Mouse (Mus musculus) embryonic facial prominence, embryonic 10.5 days (tissue): ENCODE data around the gene Amotl2. TPM values are rescaled to one million over a fixed set of nuclear protein-coding genes. Genes with fewer than 3 reads are reported as not detected.

ENCODE experiments used
- DNase-seq: peaks from one replicate; pipeline ENCODE4 v3.0.0-alpha.2; 2017; ENCODE audit warnings: low spot score
- H3K27ac ChIP-seq: fragments of 300-500 bp; sonication (generic); replicated peaks from 2 replicates; pipeline ENCODE4 v1.5.1; 2016; ENCODE audit warnings: mild to moderate bottlenecking
- H3K27me3 ChIP-seq: fragments of 300-500 bp; sonication (generic); replicated peaks from 2 replicates; pipeline ENCODE4 v1.6.1; 2016; ENCODE audit warnings: low read depth, mild to moderate bottlenecking; ENCODE audit not compliant: poor library complexity, severe bottlenecking
- H3K36me3 ChIP-seq: fragments of 300-500 bp; sonication (generic); replicated peaks from 2 replicates; pipeline ENCODE4 v1.6.1; 2016; ENCODE audit warnings: mild to moderate bottlenecking, moderate library complexity
- H3K4me1 ChIP-seq: fragments of 300-500 bp; sonication (generic); 2 replicates; pipeline ENCODE4 v1.6.1; 2016
- H3K4me3 ChIP-seq: fragments of 300-500 bp; sonication (generic); 2 replicates; pipeline ENCODE4 v1.5.1; 2016; ENCODE audit warnings: mild to moderate bottlenecking, moderate library complexity
- H3K9me3 ChIP-seq: fragments of 300-500 bp; sonication (generic); 2 replicates; pipeline ENCODE4 v1.6.1; 2016; ENCODE audit warnings: mild to moderate bottlenecking
- WGBS: fragments of 180-500 bp; shearing (Covaris S2); methylation state at CpG from one replicate; pipeline ENCODE4 v1.1.7; 2016; 5-methylcytosine and 5-hydroxymethylcytosine counted together
- polyA plus RNA-seq: library from polyadenylated mRNA; unstranded; fragments of >200 nt; fragmentation: Nextera tagmentation; extraction: Ambion mirVana; gene quantifications from 2 replicates; pipeline ENCODE4 v1.2.1, GENCODE M21; 2016

The Amotl2 gene
- polyA plus RNA-seq = 61.4 and 64.0 TPM in 2 replicates

DNA sequence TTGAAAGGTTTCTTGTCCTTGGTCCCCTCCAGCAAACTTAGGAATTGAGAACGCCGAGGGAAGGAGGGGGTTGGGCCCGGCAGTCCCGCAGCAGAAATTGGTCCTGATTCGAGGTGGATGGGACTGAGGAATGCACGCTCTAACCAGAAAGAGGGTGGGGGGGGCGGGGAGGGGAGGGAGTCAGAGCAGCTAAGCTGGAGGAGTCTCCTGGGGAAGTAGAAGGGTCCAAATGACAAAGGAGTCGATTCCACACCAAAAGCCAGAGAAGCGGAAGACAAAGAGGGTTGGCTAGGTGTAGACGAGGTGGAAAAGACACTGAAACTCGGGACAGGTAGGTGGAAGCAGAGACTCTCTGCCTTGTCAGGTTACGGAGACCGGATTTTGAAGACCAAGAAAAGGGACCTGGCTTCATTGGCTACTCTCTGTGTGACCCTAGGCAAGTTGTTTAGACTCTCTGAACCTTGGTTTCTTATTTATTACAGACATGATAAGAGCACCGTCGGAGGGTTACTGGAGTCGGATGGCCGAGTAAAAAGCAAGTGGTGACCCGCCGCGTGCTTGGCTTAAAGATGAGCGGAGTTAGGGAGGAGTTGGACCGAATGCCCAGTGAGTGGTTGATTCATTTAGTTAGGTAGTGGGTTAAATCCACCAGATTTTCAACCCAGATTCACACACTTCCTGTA lies at the start of gene Amotl2:
Gene Amotl2, plus strand, starts transcription at position 192 of the 683 bp plus-strand sequence.
- peaks cover 4% of the 10 kb centered on the region; the same call in 1 of the 2 replicates for H3K27me3 ChIP-seq
- DNase-seq = peak; percentile 59
- WGBS = 2% methylated on average over 22 of the region's 22 CpGs
- H3K27ac ChIP-seq = peak within 1 kb of the TSS; percentile 99
- H3K9me3 ChIP-seq = no peaks in the 10 kb centered on the region
- H3K4me1 ChIP-seq = peaks cover 66% of the 10 kb centered on the region
- H3K36me3 ChIP-seq = peaks cover 19% of the 10 kb centered on the region
- peak within 1 kb of the TSS; percentile 87 for H3K4me3 ChIP-seq

GRCm38 (mm10) chr9:102668115-102668514 lies 48.4 kb upstream of the Amotl2 start:
- no peaks in the 10 kb centered on the region for H3K36me3 ChIP-seq
- 31% methylated on average over 6 of the region's 6 CpGs for WGBS
- H3K27me3 ChIP-seq = 0 out of 2 replicates have a peak, but pooled peaks cover 12% of the 10 kb centered on the region
- H3K27ac ChIP-seq = peak overlapping the region; percentile 61
- H3K9me3 ChIP-seq = no peaks in the 10 kb centered on the region
- H3K4me1 ChIP-seq = peaks cover 41% of the 10 kb centered on the region
- peak; percentile 72 for DNase-seq
- no peak overlapping the region for H3K4me3 ChIP-seq

GRCm38 (mm10) chr9:102668906-102669305 lies 47.6 kb upstream of the Amotl2 start:
- Histone ChIP-seq H3K27ac (no peak overlapping the region), H3K9me3 (no peaks in the 10 kb centered on the region), H3K36me3 (no peaks in the 10 kb centered on the region), H3K4me1 (peaks cover 48% of the 10 kb centered on the region), H3K27me3 (0 out of 2 replicates have a peak, but pooled peaks cover 12% of the 10 kb centered on the region), H3K4me3 (no peak overlapping the region)
- WGBS = 84% methylated on average over 12 of the region's 12 CpGs
- no peak for DNase-seq

DNA sequence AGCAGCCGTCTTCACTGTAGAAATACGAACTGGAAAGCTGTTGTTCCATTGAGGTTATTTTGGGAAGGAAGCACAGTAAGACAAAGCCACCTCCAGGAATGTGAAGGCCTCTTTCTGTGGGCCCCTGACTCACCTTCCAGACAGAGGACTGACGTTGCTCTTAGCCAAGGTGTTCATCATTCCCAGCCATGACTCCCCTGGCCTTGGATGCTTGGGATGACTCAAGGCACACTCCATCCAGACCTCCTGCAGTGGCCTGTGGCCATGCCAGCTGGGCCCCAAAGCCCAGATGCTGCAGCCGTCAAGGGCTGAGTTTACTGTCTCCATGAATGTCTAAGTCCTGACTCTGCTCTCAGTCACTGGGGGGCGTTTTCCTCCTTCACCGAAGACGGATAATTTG lies 43.1 kb upstream of the Amotl2 start:
- Histone ChIP-seq H3K27me3 (no peaks in the 10 kb centered on the region), H3K4me1 (peaks cover 32% of the 10 kb centered on the region), H3K4me3 (no peak overlapping the region), H3K9me3 (no peaks in the 10 kb centered on the region), H3K27ac (no peak overlapping the region), H3K36me3 (no peaks in the 10 kb centered on the region)
- DNase-seq = no peak
- WGBS = 71% methylated on average over 7 of the region's 7 CpGs

DNA sequence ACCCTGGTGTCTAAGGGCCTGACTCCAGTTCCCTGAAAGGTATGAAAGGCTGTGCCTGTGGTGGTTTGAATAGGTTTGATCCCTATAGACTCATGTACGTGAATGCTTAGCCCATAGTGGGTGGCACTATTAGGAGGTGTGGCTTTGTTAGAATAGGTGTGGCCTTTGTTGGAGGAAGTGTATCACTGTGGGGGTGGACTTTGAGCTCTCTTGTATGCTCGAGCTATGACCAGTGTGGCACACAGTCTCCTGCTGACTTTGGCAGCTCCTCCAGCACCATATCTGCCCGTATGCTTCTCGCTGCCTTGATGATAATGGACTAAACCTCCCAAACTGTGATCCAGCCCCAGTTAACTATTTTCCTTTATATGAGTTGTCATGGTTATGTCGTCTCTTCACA lies 40.5 kb upstream of the Amotl2 start:
- peaks cover 23% of the 10 kb centered on the region for H3K4me1 ChIP-seq
- WGBS = 81% methylated on average over 5 of the region's 5 CpGs
- no peaks in the 10 kb centered on the region for H3K36me3 ChIP-seq
- H3K27ac ChIP-seq = no peak overlapping the region
- H3K27me3 ChIP-seq = no peaks in the 10 kb centered on the region
- no peaks in the 10 kb centered on the region for H3K9me3 ChIP-seq
- no peak for DNase-seq
- no peak overlapping the region for H3K4me3 ChIP-seq

- Histone ChIP-seq H3K4me1 (peaks cover 7% of the 10 kb centered on the region), H3K36me3 (no peaks in the 10 kb centered on the region), H3K9me3 (no peaks in the 10 kb centered on the region), H3K27ac (0 out of 2 replicates have a peak overlapping the region, but pooled peaks have one; percentile 8), H3K4me3 (no peak overlapping the region), H3K27me3 (peaks cover 6% of the 10 kb centered on the region; the same call in 1 of the 2 replicates)
- 37% methylated on average over 7 of the region's 7 CpGs for WGBS
- DNase-seq = peak; percentile 37
Observed at GRCm38 (mm10) chr9:102681470-102681869, 35.0 kb upstream of the Amotl2 start.

DNA sequence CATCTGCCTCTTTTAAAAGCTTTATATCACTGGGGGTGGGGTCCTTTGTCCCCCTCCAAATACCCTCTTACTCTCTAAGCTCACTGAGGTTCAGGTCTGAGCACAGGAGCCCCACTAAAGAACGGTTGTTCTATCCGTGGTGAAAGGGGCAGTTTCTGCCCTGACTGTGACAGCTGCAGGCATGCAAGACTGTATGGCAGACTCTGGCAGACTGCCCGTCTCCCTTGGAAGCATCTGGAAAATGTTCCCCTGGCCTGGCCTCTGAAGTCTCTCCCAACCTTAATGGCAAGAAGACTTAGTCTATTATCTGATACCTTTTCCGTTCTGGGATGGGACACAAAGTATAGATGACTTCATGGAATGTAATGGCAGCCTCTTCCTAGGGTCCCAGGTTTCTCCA lies 28.5 kb upstream of the Amotl2 start:
- Histone ChIP-seq H3K9me3 (no peaks in the 10 kb centered on the region), H3K4me3 (no peak overlapping the region), H3K27ac (no peak overlapping the region), H3K27me3 (peaks cover 52% of the 10 kb centered on the region), H3K4me1 (peaks cover 50% of the 10 kb centered on the region), H3K36me3 (no peaks in the 10 kb centered on the region)
- DNase-seq = no peak
- WGBS = 39% methylated on average over 4 of the region's 4 CpGs

- Histone ChIP-seq H3K4me3 (peak overlapping the region; percentile 67), H3K9me3 (no peaks in the 10 kb centered on the region), H3K27me3 (peaks cover 52% of the 10 kb centered on the region), H3K4me1 (peaks cover 56% of the 10 kb centered on the region), H3K36me3 (no peaks in the 10 kb centered on the region), H3K27ac (peak overlapping the region; percentile 85)
- peak; percentile 17 for DNase-seq
- WGBS = 2% methylated on average over 13 of the region's 13 CpGs
Observed at GRCm38 (mm10) chr9:102689406-102689939, 27.0 kb upstream of the Amotl2 start.

DNA sequence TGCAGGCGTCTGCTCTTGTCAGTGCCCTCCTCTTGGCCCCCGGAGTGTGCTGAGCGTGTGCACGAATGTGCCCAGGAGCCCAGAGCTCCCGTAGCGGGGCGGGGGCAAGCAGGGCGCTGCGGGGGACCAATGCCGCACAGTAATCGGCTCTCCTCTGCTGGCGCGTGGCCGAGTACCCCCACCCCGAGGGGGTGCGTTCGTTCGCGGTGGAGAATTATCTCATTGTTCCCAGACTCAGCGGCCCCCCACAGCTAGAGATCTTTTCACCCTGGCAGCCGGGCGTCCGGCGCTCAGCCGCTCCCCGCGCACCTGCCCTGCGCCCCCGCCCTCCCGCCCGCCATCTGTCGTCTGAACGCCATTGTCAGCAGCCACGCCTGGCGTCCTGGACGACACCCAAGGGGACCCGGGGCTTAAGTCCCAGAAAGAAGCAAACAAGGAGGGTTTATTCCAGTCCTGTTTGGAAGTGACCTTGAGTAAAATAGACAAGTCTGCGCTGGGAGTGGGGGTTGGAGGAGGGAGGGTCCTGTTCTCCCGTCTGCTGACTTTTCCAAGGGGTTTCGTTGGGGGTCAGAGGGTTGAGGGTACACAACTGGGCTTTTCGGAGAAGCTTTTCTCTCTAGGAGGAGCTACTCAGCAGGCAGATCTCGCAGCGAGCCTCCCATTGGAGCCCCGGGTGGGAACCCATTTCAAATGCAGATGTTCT lies 26.4 kb upstream of the Amotl2 start:
- Histone ChIP-seq H3K27ac (peak overlapping the region; percentile 85), H3K9me3 (no peaks in the 10 kb centered on the region), H3K4me1 (peaks cover 56% of the 10 kb centered on the region), H3K4me3 (peak overlapping the region; percentile 67), H3K36me3 (no peaks in the 10 kb centered on the region), H3K27me3 (peaks cover 52% of the 10 kb centered on the region)
- DNase-seq = peak; percentile 73
- under 1% methylated on average over 44 of the region's 44 CpGs for WGBS

- peak overlapping the region; percentile 67 for H3K4me3 ChIP-seq
- peak; percentile 57 for DNase-seq
- no peaks in the 10 kb centered on the region for H3K9me3 ChIP-seq
- no peaks in the 10 kb centered on the region for H3K36me3 ChIP-seq
- H3K27ac ChIP-seq = peak overlapping the region; percentile 85
- peaks cover 56% of the 10 kb centered on the region for H3K4me1 ChIP-seq
- H3K27me3 ChIP-seq = peaks cover 52% of the 10 kb centered on the region
- under 1% methylated on average over 15 of the region's 15 CpGs for WGBS
Observed at GRCm38 (mm10) chr9:102690891-102691290, 25.6 kb upstream of the Amotl2 start.

DNA sequence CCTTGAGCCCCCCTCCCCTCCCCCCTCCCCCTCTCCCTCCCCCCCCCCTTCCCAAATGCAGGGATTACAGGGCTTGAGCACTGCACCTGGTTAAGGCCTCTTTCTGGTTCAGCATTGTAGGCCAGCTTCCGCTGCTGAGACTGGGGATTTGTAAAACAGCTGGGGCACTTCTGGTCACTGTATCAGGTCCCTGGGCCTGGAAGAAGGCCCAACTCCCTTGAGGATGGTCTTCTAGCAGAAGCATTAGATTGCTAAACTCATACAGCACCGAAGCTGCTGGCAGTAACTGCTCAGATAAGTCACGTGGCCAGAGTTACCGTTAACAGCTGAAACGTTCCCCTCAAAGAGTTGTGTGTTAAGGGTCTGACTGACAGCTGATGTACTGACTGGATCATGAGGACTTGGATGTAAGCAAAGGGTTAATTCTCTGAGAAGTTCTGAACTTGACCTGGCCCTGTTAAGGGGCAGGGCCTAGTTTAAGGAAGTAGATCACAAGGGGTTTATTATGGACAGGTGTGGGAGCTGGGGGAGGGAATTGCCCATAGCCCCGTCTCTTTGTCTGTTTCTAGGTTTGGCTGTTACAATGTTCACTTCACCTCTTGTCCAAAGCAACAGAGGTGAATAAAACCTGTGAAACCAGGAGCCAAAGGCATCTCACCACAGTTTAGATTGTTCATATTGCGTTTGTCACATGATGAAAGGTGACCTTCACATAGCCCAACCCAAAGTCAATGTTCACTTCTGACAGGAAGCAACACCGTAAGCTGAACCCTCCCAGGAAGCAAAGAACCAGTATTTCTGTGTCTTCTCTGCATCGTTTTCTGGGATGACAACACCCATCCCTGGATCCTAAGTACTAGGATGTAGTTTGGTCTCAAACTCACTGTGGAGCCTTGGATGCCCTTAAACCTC lies 23.7 kb upstream of the Amotl2 start:
- H3K4me3 ChIP-seq = no peak overlapping the region
- H3K9me3 ChIP-seq = no peaks in the 10 kb centered on the region
- peaks cover 48% of the 10 kb centered on the region for H3K27me3 ChIP-seq
- 41% methylated on average over 9 of the region's 9 CpGs for WGBS
- peak overlapping the region; percentile 69 for H3K27ac ChIP-seq
- H3K4me1 ChIP-seq = peaks cover 55% of the 10 kb centered on the region
- DNase-seq = peak; percentile 42
- no peaks in the 10 kb centered on the region for H3K36me3 ChIP-seq

- DNase-seq = no peak
- Histone ChIP-seq H3K27ac (no peak overlapping the region), H3K36me3 (no peaks in the 10 kb centered on the region), H3K4me1 (peaks cover 5% of the 10 kb centered on the region; the same call in 1 of the 2 replicates), H3K27me3 (no peaks in the 10 kb centered on the region), H3K9me3 (peaks cover 9% of the 10 kb centered on the region; the same call in 1 of the 2 replicates), H3K4me3 (no peak overlapping the region)
- WGBS = 87% methylated on average over 6 of the region's 6 CpGs
Observed at GRCm38 (mm10) chr9:102701042-102701441, 15.4 kb upstream of the Amotl2 start.
